Mouse (Mus musculus) macrophage (primary cell): ENCODE data around the gene Ice2. TPM values are rescaled to one million over a fixed set of nuclear protein-coding genes. Genes with fewer than 3 reads are reported as not detected.

Experiments used
- H3K27ac ChIP-seq: fragments of 350-480 bp; formaldehyde crosslinking; 2 replicates; pipeline ENCODE4 v1.9.0; 2021
- H3K36me3 ChIP-seq: fragments of 350-480 bp; formaldehyde crosslinking; 2 replicates; pipeline ENCODE4 v1.9.0; 2021; ENCODE audit errors: inconsistent target
- H3K4me3 ChIP-seq: fragments of 350-480 bp; formaldehyde crosslinking; 2 replicates; pipeline ENCODE4 v1.9.0; 2021; ENCODE audit errors: inconsistent target
- H3K79me2 ChIP-seq: fragments of 350-480 bp; formaldehyde crosslinking; 2 replicates; pipeline ENCODE4 v1.9.0; 2021; ENCODE audit errors: inconsistent target
- WGBS: methylation state at CpG from one replicate; pipeline ENCODE4 v1.1.7; 2026; ENCODE audit warnings: inconsistent platforms; ENCODE audit not compliant: missing documents; 5-methylcytosine and 5-hydroxymethylcytosine counted together
- polyA plus RNA-seq: library from polyadenylated mRNA; stranded (reverse); fragments of 250-400 nt; gene quantifications from 3 replicates; pipeline ENCODE4 v1.2.4, GENCODE M21; 2018; ENCODE audit warnings: inconsistent platforms

Ice2 gene
- polyA plus RNA-seq, 1 experiment from 2014 or later, result 5.1 TPM

DNA sequence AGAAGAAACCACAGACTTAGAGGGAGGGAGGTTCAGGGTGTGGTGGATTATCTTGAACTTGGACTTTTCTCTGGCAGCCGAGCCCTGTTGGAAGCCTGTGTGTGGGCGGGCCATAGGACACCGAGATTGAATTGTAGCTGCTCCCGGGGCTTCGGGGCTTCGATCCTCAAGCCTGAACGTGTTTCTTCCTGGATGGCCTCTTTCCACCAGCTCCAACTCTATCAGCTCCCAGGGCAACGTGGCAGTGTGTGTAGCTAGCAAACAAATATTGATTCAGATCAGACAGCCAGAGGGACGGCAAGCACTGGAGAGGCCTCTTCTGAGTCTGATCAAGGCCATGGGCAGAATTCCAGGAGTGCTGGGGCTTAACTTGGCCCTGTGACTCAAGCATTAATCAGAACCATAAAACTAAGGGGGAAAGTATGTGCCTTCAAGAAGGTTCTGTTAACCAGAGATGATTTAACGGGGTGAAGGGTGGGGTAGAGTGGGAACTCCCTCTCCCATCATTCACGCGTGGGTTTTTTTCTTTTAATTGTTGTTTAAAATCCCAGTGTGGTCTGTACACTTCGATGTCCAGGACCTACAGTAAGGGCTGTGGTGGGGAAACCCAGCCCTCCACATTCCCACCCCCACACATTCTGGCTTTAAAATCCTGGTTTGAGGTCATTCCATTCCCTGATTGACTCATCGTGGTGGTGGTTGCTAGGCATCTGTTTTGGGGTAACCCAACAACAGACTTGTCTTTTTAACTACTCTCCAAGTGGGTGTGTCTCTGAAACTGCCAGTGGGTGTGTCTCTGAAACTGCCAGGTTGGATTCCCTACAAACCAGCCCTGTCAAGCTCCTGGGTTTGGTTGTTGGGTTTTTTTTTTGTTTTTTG lies 60.3 kb downstream of the Ice2 start:
- 0 out of 2 replicates have a peak overlapping the region, but pooled peaks have one; percentile 12 for H3K27ac ChIP-seq
- H3K36me3 ChIP-seq, result peaks cover 4% of the 10 kb centered on the region; the same call in 1 of the 2 replicates
- 89% methylated on average over 14 of the region's 14 CpGs for WGBS
- H3K4me3 ChIP-seq, result no peak overlapping the region
- peaks cover 91% of the 10 kb centered on the region for H3K79me2 ChIP-seq

DNA sequence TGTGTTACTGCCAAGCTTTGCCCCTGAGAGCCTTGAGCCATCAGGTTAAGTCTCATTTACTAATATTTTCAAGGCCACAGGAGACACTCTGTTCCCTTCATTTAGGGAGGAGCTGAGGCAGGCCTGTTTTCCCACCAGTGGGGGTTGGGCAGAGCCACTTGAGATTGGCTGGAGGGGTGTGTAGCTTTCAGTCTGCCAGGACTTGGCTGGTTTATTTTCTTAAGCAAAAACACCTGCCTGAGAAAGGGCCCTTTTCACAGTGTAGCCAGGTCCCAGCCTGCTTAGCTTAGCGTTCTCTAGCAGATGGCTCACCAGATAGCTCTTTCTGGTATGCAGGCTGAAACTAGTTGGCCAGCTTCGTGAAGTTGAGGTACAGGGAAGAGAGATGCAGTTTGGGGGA lies 61.3 kb downstream of the Ice2 start:
- Histone ChIP-seq H3K79me2 (peaks cover 100% of the 10 kb centered on the region), H3K4me3 (no peak overlapping the region), H3K36me3 (peaks cover 4% of the 10 kb centered on the region; the same call in 1 of the 2 replicates), H3K27ac (no peak overlapping the region)
- 91% methylated on average over 2 of the region's 2 CpGs for WGBS

DNA sequence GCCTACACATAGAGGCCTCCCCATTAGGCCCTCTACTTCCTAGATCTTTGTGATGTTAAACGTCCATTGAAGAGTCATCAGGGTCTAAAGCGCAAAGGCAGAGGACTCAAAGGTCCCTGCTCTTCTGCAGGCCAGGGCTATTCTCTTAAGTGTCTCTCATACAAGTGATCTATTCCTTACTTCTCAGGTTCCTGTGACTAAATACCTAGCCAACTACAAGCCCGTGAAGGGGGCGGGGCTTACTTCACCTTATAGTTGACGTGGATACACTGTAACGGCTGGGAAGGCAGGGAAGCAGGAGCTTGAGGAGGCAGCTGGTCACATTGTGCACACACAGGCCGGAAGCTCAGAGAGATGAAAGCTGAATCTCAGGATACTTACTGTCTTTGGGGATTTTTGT lies 62.2 kb downstream of the Ice2 start:
- 87% methylated on average over 7 of the region's 7 CpGs for WGBS

DNA sequence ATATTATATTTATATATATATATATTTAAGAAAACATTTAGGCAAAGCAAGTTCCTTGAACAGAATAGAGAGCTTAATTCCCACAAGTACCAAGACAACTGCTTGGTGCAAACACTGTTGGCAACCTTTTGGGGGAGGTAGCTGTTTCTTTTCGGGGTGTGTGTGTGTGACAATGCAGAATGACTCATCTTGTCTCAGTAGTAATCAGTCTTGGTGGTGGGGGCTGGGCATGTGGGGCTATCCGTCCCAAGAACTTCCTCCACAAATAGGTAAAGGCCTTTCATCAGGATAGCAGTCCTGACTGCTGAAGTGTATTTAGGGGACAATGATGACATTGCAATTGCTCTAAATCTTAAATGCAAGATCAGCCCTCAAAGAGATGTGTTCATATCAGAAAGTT lies 65.3 kb downstream of the Ice2 start:
- Histone ChIP-seq H3K4me3 (no peak overlapping the region), H3K79me2 (peaks cover 100% of the 10 kb centered on the region), H3K27ac (no peak overlapping the region), H3K36me3 (0 out of 2 replicates have a peak, but pooled peaks cover 6% of the 10 kb centered on the region)
- WGBS, result 32% methylated on average over 2 of the region's 2 CpGs

More for the DNA sequence above, 62.2 kb downstream of the Ice2 start:
- Histone ChIP-seq H3K27ac (no peak overlapping the region), H3K79me2 (peaks cover 100% of the 10 kb centered on the region), H3K36me3 (peaks cover 4% of the 10 kb centered on the region; the same call in 1 of the 2 replicates), H3K4me3 (no peak overlapping the region)

- Histone ChIP-seq H3K36me3 (peaks cover 13% of the 10 kb centered on the region; the same call in 1 of the 2 replicates), H3K27ac (peak overlapping the region; percentile 15; the same call in 1 of the 2 replicates), H3K4me3 (no peak overlapping the region), H3K79me2 (peaks cover 100% of the 10 kb centered on the region)
- WGBS, result 76% methylated on average over 6 of the region's 6 CpGs
Measured at GRCm38 (mm10) chr9:69464109-69464756, 66.5 kb downstream of the Ice2 start.

GRCm38 (mm10) chr9:69466098-69466497 lies 68.4 kb downstream of the Ice2 start:
- H3K27ac ChIP-seq, result peak overlapping the region; percentile 45
- H3K79me2 ChIP-seq, result peaks cover 100% of the 10 kb centered on the region
- H3K36me3 ChIP-seq, result peaks cover 21% of the 10 kb centered on the region
- WGBS, result 65% methylated on average over 4 of the region's 4 CpGs
- H3K4me3 ChIP-seq, result no peak overlapping the region

- peaks cover 31% of the 10 kb centered on the region for H3K36me3 ChIP-seq
- 73% methylated on average over 10 of the region's 10 CpGs for WGBS
Measured at GRCm38 (mm10) chr9:69467310-69467939, 69.7 kb downstream of the Ice2 start.

GRCm38 (mm10) chr9:69468991-69469390 lies 71.3 kb downstream of the Ice2 start:
- Histone ChIP-seq H3K27ac (no peak overlapping the region), H3K4me3 (no peak overlapping the region), H3K36me3 (peaks cover 45% of the 10 kb centered on the region), H3K79me2 (peaks cover 100% of the 10 kb centered on the region)
- 91% methylated on average over 9 of the region's 9 CpGs for WGBS

More at GRCm38 (mm10) chr9:69467310-69467939, 69.7 kb downstream of the Ice2 start:
- peak overlapping the region; percentile 45 for H3K27ac ChIP-seq
- no peak overlapping the region for H3K4me3 ChIP-seq
- H3K79me2 ChIP-seq, result peaks cover 100% of the 10 kb centered on the region

GRCm38 (mm10) chr9:69470362-69470761 lies 72.7 kb downstream of the Ice2 start:
- Histone ChIP-seq H3K4me3 (no peak overlapping the region), H3K36me3 (peaks cover 47% of the 10 kb centered on the region), H3K27ac (no peak overlapping the region), H3K79me2 (peaks cover 100% of the 10 kb centered on the region)
- WGBS, result 57% methylated on average over 5 of the region's 5 CpGs

GRCm38 (mm10) chr9:69470921-69471320 lies 73.2 kb downstream of the Ice2 start:
- 14% methylated on average over 6 of the region's 6 CpGs for WGBS
- Histone ChIP-seq H3K36me3 (peaks cover 53% of the 10 kb centered on the region), H3K4me3 (no peak overlapping the region), H3K79me2 (peaks cover 100% of the 10 kb centered on the region), H3K27ac (no peak overlapping the region)

DNA sequence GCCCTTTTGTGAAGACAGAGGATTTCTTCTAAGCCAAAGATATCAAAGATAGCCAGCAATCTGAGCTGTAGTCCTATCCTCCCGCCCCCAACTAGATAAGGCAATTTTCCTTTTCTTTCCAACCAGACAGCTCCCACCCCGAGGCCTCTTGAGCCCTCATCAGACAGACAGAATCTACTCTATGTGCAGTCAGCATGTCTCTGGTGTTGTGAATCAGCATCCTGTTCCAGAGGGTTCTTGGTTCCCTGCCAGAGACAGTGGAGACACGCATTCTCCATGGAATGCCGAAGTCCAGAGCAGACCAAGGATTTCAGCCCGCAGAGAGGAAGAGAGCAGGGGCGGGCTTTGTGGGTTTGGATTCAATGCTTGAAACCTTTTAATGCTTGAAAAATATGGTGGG lies 75.0 kb downstream of the Ice2 start:
- Histone ChIP-seq H3K27ac (no peak overlapping the region), H3K36me3 (peaks cover 69% of the 10 kb centered on the region), H3K79me2 (peaks cover 93% of the 10 kb centered on the region), H3K4me3 (no peak overlapping the region)
- 96% methylated on average over 6 of the region's 6 CpGs for WGBS

DNA sequence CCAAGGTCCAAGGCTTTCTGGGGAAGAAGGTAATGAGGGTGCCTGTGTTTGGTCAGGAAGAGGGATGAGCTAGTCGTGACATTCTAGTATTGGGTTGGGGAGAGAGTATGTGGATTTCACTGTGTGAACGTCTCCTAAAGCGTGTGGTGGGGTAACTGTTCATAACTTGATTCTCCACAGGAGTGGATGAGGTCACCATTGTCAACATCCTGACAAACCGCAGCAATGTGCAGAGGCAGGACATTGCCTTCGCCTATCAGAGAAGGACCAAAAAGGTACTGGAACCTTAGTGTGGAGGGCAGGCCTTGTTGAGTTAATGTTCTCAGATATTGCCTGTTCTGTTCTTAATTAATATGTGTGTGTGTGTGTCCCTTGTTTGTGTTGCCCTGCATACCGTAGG lies 78.2 kb downstream of the Ice2 start:
- Histone ChIP-seq H3K4me3 (no peak overlapping the region), H3K27ac (no peak overlapping the region), H3K79me2 (peaks cover 62% of the 10 kb centered on the region), H3K36me3 (peaks cover 61% of the 10 kb centered on the region)
- 96% methylated on average over 5 of the region's 6 CpGs for WGBS

DNA sequence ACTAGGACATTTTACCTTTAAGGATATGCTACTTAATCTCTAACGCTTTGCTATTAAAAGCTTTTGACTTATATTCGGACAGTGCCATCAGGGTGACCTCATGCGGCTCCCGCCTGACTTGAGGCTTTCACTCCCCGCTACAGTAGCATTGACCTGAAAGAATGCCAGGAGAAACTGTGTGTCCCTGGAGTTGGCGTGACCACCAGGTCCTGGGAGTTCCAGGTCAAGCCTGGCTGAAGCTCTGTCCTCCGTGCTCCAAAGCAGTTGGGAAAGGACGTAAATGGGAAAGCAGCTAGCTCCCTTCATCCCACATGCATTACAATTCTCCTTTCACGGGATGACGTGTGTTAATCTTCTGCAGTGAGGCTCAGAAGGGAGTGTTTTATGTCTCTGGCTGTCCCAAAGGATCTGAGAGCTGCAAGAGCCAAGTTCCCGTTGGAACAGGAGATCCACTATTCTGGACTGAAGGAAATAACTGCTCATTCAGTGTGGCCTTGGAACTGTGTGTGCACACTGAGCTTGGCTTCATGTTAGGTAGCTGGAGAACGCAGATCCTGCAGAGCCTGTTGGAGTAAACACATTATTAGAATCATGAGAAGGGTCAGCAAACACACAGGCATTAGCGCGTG lies 79.6 kb downstream of the Ice2 start:
- peaks cover 47% of the 10 kb centered on the region for H3K79me2 ChIP-seq
- peaks cover 64% of the 10 kb centered on the region for H3K36me3 ChIP-seq
- H3K4me3 ChIP-seq, result no peak overlapping the region
- 94% methylated on average over 14 of the region's 14 CpGs for WGBS
- H3K27ac ChIP-seq, result no peak overlapping the region

- H3K79me2 ChIP-seq, result peaks cover 42% of the 10 kb centered on the region
- WGBS, result 62% methylated on average over 6 of the region's 6 CpGs
- peaks cover 64% of the 10 kb centered on the region for H3K36me3 ChIP-seq
- no peak overlapping the region for H3K4me3 ChIP-seq
- H3K27ac ChIP-seq, result no peak overlapping the region
Measured at GRCm38 (mm10) chr9:69477824-69478222, 80.1 kb downstream of the Ice2 start.
